ENCODE assay signal across 7 mouse cellular contexts in the genomic region with DNA sequence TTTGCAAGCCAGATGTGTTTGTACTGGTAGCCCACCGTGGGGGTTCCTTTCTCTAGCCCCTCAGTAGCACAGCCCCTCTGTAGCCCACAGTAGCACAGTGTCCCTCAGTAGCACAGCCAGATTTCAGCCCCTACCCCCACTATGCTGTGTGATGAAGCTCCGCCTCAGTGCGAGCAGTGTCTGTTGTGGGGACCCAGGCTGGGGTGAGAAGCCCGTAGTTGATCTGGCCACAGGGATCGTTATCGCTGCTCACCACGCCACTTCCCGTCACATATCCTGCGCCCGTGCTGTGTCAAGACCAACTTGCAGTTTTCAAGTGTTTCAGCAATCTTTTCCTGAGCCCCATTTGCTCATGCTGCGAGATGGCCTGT. TPM values are rescaled to one million over a fixed set of nuclear protein-coding genes. Genes with fewer than 3 reads are reported as not detected.
DNase-seq lines count a peak whose midpoint lies in the region; ATAC-seq and TF ChIP-seq lines count a peak whose summit lies in the region.

No protein-coding gene starts in this region.

- ATAC-seq in midbrain, embryonic 11.5 days (ENCODE audit: low FRiP score) = no peak

- H3K27me3 ChIP-seq in E14TG2a.4 (ENCODE audit: insufficient read depth, low read length) = peaks cover 12% of the 10 kb centered on the region
- H3K27me3 ChIP-seq in midbrain, embryonic 11.5 days (ENCODE audit: control insufficient read depth, insufficient read depth, low read length) = no peaks in the 10 kb centered on the region

- intact Hi-C loops in heart, postnatal 25 days (cut with DNase I) = no loop called here

- WGBS in macrophage (ENCODE audit: missing documents) = 13% methylated on average over 11 of the region's 11 CpGs
- WGBS in midbrain, embryonic 11.5 days = 69% methylated on average over 11 of the region's 11 CpGs

- peak overlapping the region; percentile 68 for H3K27ac ChIP-seq in macrophage
- H3K27ac ChIP-seq in midbrain, embryonic 11.5 days (ENCODE audit: low read depth, low read length) = no peak overlapping the region

- no peak for TF ChIP-seq CTCF in E14TG2a.4 (conservative IDR thresholded peaks at IDR 0.05; ENCODE audit: low read length)

- H3K4me3 ChIP-seq in E14TG2a.4 (replicated peaks; ENCODE audit: low read length) = peak overlapping the region; percentile 60
- no peak overlapping the region for H3K4me3 ChIP-seq in macrophage (ENCODE audit: inconsistent target)
- no peak overlapping the region for H3K4me3 ChIP-seq in midbrain, embryonic 11.5 days (ENCODE audit: low read depth, low read length)

- H3K36me3 ChIP-seq in E14TG2a.4 (ENCODE audit: insufficient read depth, low read length) (no peaks in the 10 kb centered on the region), macrophage (ENCODE audit: inconsistent target) (no peaks in the 10 kb centered on the region)
- no peaks in the 10 kb centered on the region for H3K36me3 ChIP-seq in midbrain, embryonic 11.5 days (ENCODE audit: control insufficient read depth, insufficient read depth, low read length)

- peak; percentile 18 to 37 for DNase-seq in B cell, adult 2 months
- DNase-seq in heart, postnatal 25 days (ENCODE audit: low spot score) = peak; percentile 7
- no peak for DNase-seq in cerebellum, adult 11 months
- DNase-seq in cerebellum, postnatal 4 days (ENCODE audit: low spot score in 2 of 2) = no peak
- no peak for DNase-seq in midbrain, embryonic 11.5 days (ENCODE audit: low spot score, missing footprints)

- H3K4me1 ChIP-seq in E14TG2a.4 (replicated peaks; ENCODE audit: low read depth, low read length) = peaks cover 16% of the 10 kb centered on the region
- no peaks in the 10 kb centered on the region for H3K4me1 ChIP-seq in midbrain, embryonic 11.5 days (ENCODE audit: control insufficient read depth, insufficient read depth, low read length)

- H3K9me3 ChIP-seq in E14TG2a.4 (ENCODE audit: low read length) = no peaks in the 10 kb centered on the region
- H3K9me3 ChIP-seq in midbrain, embryonic 11.5 days (ENCODE audit: control insufficient read depth, low read length) = no peaks in the 10 kb centered on the region

- no peak overlapping the region for H3K9ac ChIP-seq in midbrain, embryonic 11.5 days (ENCODE audit: low read length)

- H3K4me2 ChIP-seq in midbrain, embryonic 11.5 days = no peak overlapping the region

- H3K79me2 ChIP-seq in macrophage (ENCODE audit: inconsistent target) = no peaks in the 10 kb centered on the region

RNA-seq across cellular contexts. Expression of a gene that starts 39.0 kb away (rescaled TPM):
- 1 to 10 TPM; 7.8 to 8.2 TPM for total RNA-seq in heart, postnatal 25 days (2021)
- 10 to 100 TPM in 2 of 26 experiments, 1 to 10 TPM in 18, under 1 TPM in 5, not detected in 1; 0.26 to 14.2 (median 2.8) TPM for total RNA-seq in macrophage (2018; cell fraction: chromatin; rRNA removed)
- total RNA-seq in macrophage (2018; cell fraction: cytosol; rRNA removed) = 10 to 100 TPM in 2 of 26 experiments, 1 to 10 TPM in 24; 1.3 to 11.4 (median 2.9) TPM
- 10 to 100 TPM in 4 of 26 experiments, 1 to 10 TPM in 21, under 1 TPM in 1; 0.92 to 13.0 (median 3.2) TPM for total RNA-seq in macrophage (2018; cell fraction: nucleus; rRNA removed)
- 3.7 to 6.9 TPM (median 6.5 TPM) in 3 replicates for polyA plus RNA-seq in macrophage (2018)
- 2.4 and 3.8 TPM in 2 replicates for polyA plus RNA-seq in midbrain, embryonic 11.5 days (2014; fragmentation: Nextera tagmentation; extraction: Ambion mirVana)

Comparison
In these comparisons a context has a peak if more than half of its experiments do, and no peak if none do; other contexts are left out.
1. DNase-seq: peak in B cell, adult 2 months (2 of 2) and heart, postnatal 25 days (single experiment); none in cerebellum, adult 11 months (single experiment), cerebellum, postnatal 4 days (0 of 2) and midbrain, embryonic 11.5 days (single experiment).